Mouse (Mus musculus): ENCODE measurements at regions not wholly inside any gene's neighbourhood (a gene's known extent, or its start where the extent isn't known, plus 50 kb on each side); places are given as distances from the start of the nearest gene placed in this dataset.
A peak's percentile ranks its signal among the peaks of the same experiment; 100 is the strongest.

GRCm38 (mm10) chr1:143946933-143947332 lies 57.0 kb downstream of the Rgs2 start:
- intact Hi-C loops (cut with DNase I) = no loop called here
- no peak for DNase-seq (ENCODE audit: extremely low spot score in 1 of 2, low spot score in 2 of 2)

- intact Hi-C loops (cut with DNase I) = no loop called here
These were observed 62.5 kb downstream of the Rgs2 start for GRCm38 (mm10) chr1:143941465-143941864.

GRCm38 (mm10) chr1:143939511-143939910 lies 64.5 kb downstream of the Rgs2 start:
- intact Hi-C loops (cut with DNase I) = no loop called here
- DNase-seq (ENCODE audit: extremely low spot score in 1 of 2, low spot score in 2 of 2) = no peak

More at GRCm38 (mm10) chr1:143941465-143941864, 62.5 kb downstream of the Rgs2 start:
- DNase-seq (ENCODE audit: extremely low spot score in 1 of 2, low spot score in 2 of 2) = peak; percentile 25 to 43

- intact Hi-C loops (cut with DNase I) = no loop called here
These were observed 65.4 kb downstream of the Rgs2 start for GRCm38 (mm10) chr1:143938569-143938968.

GRCm38 (mm10) chr1:143930798-143931197 lies 73.2 kb downstream of the Rgs2 start:
- intact Hi-C loops (cut with DNase I) = no loop called here
- DNase-seq (ENCODE audit: extremely low spot score in 1 of 2, low spot score in 2 of 2) = no peak

More at GRCm38 (mm10) chr1:143938569-143938968, 65.4 kb downstream of the Rgs2 start:
- DNase-seq (ENCODE audit: extremely low spot score in 1 of 2, low spot score in 2 of 2) = no peak

GRCm38 (mm10) chr1:143929567-143930165 lies 74.3 kb downstream of the Rgs2 start:
- no peak for DNase-seq (ENCODE audit: extremely low spot score in 1 of 2, low spot score in 2 of 2)
- intact Hi-C loops (cut with DNase I) = no loop called here

- intact Hi-C loops (cut with DNase I) = no loop called here
These were observed 81.5 kb downstream of the Rgs2 start for GRCm38 (mm10) chr1:143922499-143922898.

GRCm38 (mm10) chr1:143920256-143920655 lies 83.7 kb downstream of the Rgs2 start:
- intact Hi-C loops (cut with DNase I) = no loop called here
- DNase-seq (ENCODE audit: extremely low spot score in 1 of 2, low spot score in 2 of 2) = no peak

More at GRCm38 (mm10) chr1:143922499-143922898, 81.5 kb downstream of the Rgs2 start:
- DNase-seq (ENCODE audit: extremely low spot score in 1 of 2, low spot score in 2 of 2) = no peak

GRCm38 (mm10) chr1:143918949-143919348 lies 85.0 kb downstream of the Rgs2 start:
- no peak for DNase-seq (ENCODE audit: extremely low spot score in 1 of 2, low spot score in 2 of 2)
- intact Hi-C loops (cut with DNase I) = no loop called here

GRCm38 (mm10) chr1:143918146-143918774 lies 85.7 kb downstream of the Rgs2 start:
- intact Hi-C loops (cut with DNase I) = no loop called here

GRCm38 (mm10) chr1:143917623-143918022 lies 86.3 kb downstream of the Rgs2 start:
- peak; percentile 60 to 62 for DNase-seq (ENCODE audit: extremely low spot score in 1 of 2, low spot score in 2 of 2)
- intact Hi-C loops (cut with DNase I) = no loop called here

More at GRCm38 (mm10) chr1:143918146-143918774, 85.7 kb downstream of the Rgs2 start:
- DNase-seq (ENCODE audit: extremely low spot score in 1 of 2, low spot score in 2 of 2) = no peak

GRCm38 (mm10) chr1:143916587-143916986 lies 87.4 kb downstream of the Rgs2 start:
- no peak for DNase-seq (ENCODE audit: extremely low spot score in 1 of 2, low spot score in 2 of 2)
- intact Hi-C loops (cut with DNase I) = no loop called here

- no peak for DNase-seq (ENCODE audit: extremely low spot score in 1 of 2, low spot score in 2 of 2)
- intact Hi-C loops (cut with DNase I) = no loop called here
These were observed 91.4 kb downstream of the Rgs2 start for GRCm38 (mm10) chr1:143912586-143912985.

GRCm38 (mm10) chr1:143911230-143911629 lies 92.7 kb downstream of the Rgs2 start:
- no peak for DNase-seq (ENCODE audit: extremely low spot score in 1 of 2, low spot score in 2 of 2)
- intact Hi-C loops (cut with DNase I) = no loop called here

- intact Hi-C loops (cut with DNase I) = no loop called here
- DNase-seq (ENCODE audit: extremely low spot score in 1 of 2, low spot score in 2 of 2) = no peak
These were observed 93.4 kb downstream of the Rgs2 start for GRCm38 (mm10) chr1:143910530-143910929.

GRCm38 (mm10) chr1:143907312-143907711 lies 96.6 kb downstream of the Rgs2 start:
- DNase-seq (ENCODE audit: extremely low spot score in 1 of 2, low spot score in 2 of 2) = no peak
- intact Hi-C loops (cut with DNase I) = no loop called here

GRCm38 (mm10) chr1:143906881-143907280 lies 97.1 kb downstream of the Rgs2 start:
- intact Hi-C loops (cut with DNase I) = no loop called here
- DNase-seq (ENCODE audit: extremely low spot score in 1 of 2, low spot score in 2 of 2) = no peak

- DNase-seq (ENCODE audit: extremely low spot score in 1 of 2, low spot score in 2 of 2) = peak; percentile 33 to 74
- intact Hi-C loops (cut with DNase I) = no loop called here
These were observed 100.0 kb downstream of the Rgs2 start for GRCm38 (mm10) chr1:143903985-143904384.

GRCm38 (mm10) chr1:143903234-143903633 lies 100.7 kb downstream of the Rgs2 start:
- DNase-seq (ENCODE audit: extremely low spot score in 1 of 2, low spot score in 2 of 2) = no peak
- intact Hi-C loops (cut with DNase I) = no loop called here

GRCm38 (mm10) chr1:143901127-143901920 lies 102.6 kb downstream of the Rgs2 start:
- intact Hi-C loops (cut with DNase I) = no loop called here
- no peak for DNase-seq (ENCODE audit: extremely low spot score in 1 of 2, low spot score in 2 of 2)
